Mouse (Mus musculus) neural tube, embryonic 12.5 days (tissue): ENCODE data around the gene Ccsap. TPM values are rescaled to one million over a fixed set of nuclear protein-coding genes. Genes with fewer than 3 reads are reported as not detected.

Experiments used
- ATAC-seq: fragments of 200-750 bp; cut with Nextera tagmentation; 2 replicates; pipeline ENCODE4 v1.8.0; 2017; ENCODE audit warnings: low read depth, mild to moderate bottlenecking, moderate TSS enrichment, moderate library complexity; ENCODE audit not compliant: low FRiP score
- H3K27ac ChIP-seq: fragments of 300-500 bp; sonication (generic); 2 replicates; pipeline ENCODE4 v1.5.1; 2016
- H3K27me3 ChIP-seq: fragments of 300-500 bp; sonication (generic); replicated peaks from 2 replicates; pipeline ENCODE4 v1.6.1; 2016; ENCODE audit warnings: mild to moderate bottlenecking
- H3K36me3 ChIP-seq: fragments of 300-500 bp; sonication (generic); 2 replicates; pipeline ENCODE4 v1.6.1; 2016; ENCODE audit warnings: mild to moderate bottlenecking
- H3K4me1 ChIP-seq: fragments of 300-500 bp; sonication (generic); 2 replicates; pipeline ENCODE4 v1.6.1; 2016
- H3K4me2 ChIP-seq: fragments of 300-500 bp; sonication (generic); replicated peaks from 2 replicates; pipeline ENCODE4 v1.6.1; 2016; ENCODE audit warnings: mild to moderate bottlenecking
- H3K4me3 ChIP-seq: fragments of 300-500 bp; sonication (generic); 2 replicates; pipeline ENCODE4 v1.5.1; 2016
- H3K9ac ChIP-seq: fragments of 300-500 bp; sonication (generic); 2 replicates; pipeline ENCODE4 v1.6.1; 2016; ENCODE audit warnings: mild to moderate bottlenecking
- H3K9me3 ChIP-seq: fragments of 300-500 bp; sonication (generic); 2 replicates; pipeline ENCODE4 v1.6.1; 2016; ENCODE audit warnings: mild to moderate bottlenecking
- WGBS: fragments of 180-500 bp; shearing (Covaris S2); methylation state at CpG from one replicate; pipeline ENCODE4 v1.1.7; 2016; 5-methylcytosine and 5-hydroxymethylcytosine counted together
- polyA plus RNA-seq: library from polyadenylated mRNA; unstranded; fragments of >200 nt; fragmentation: Nextera tagmentation; extraction: Ambion mirVana; gene quantifications from 2 replicates; pipeline ENCODE4 v1.2.1, GENCODE M21; 2016

The Ccsap gene
- polyA plus RNA-seq, 1 experiment from 2014 or later, result 8.5 TPM

DNA sequence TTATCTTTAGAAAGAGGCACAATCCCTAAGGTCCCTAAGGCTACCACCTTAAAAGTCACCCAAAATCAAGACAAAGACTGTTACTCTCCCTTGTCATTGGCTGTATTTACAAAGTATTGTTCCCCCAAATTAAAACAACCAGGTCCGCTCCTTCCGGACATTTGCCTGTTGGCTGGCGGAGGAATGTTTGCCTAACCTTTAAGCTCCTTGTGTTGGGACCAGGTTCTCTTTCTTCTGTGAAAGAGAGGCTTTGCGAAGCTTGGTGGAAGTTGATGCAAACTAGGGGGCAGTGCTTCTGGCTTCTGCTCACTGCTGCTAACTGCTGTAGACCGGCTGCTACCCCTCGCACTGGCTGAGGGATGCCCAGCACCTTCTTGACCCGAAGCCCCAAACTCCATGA lies 51.3 kb downstream of the Ccsap start:
- Histone ChIP-seq H3K4me2 (no peak overlapping the region), H3K27ac (no peak overlapping the region), H3K9me3 (no peaks in the 10 kb centered on the region), H3K27me3 (no peaks in the 10 kb centered on the region), H3K9ac (no peak overlapping the region), H3K4me3 (no peak overlapping the region), H3K36me3 (no peaks in the 10 kb centered on the region; the same call in 1 of the 2 replicates), H3K4me1 (peaks cover 23% of the 10 kb centered on the region)
- no peak for ATAC-seq
- WGBS, result 81% methylated on average over 7 of the region's 7 CpGs

DNA sequence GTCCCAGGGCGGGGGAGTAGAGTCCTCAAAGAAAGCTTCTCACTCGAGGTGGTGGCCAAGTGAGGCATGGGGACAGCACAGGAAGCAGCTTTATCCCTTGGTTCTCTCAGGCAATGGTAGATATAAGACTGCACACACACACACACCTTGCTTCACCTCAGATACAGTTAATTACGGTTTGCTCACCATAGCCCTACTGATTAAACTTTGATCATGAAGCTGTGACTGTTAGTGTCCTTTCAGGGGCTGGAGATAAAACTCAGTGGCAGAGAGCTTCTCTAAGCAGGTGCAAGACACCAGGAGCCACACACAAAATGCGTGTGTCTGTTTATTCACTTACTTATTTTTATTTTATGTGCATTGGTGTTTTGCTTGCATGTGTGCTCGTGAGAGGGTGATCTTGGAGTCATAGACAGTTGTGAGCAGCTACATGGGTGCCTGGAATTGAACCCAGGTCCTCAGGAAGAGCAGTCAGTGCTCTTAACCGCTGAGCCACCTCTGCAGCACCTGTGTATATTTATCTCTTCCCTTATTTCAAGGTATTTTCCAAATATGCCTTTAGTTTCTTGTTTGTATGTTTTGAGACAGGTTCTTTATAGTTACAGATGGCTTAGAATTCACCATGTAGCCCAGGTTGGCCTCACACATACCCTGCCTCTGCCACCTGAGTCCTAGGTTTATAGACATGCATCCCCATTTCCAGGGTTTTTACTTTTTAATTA lies 52.0 kb downstream of the Ccsap start:
- Histone ChIP-seq H3K4me2 (peak overlapping the region; percentile 79), H3K9me3 (no peaks in the 10 kb centered on the region), H3K9ac (peak overlapping the region; percentile 75; the same call in 1 of the 2 replicates), H3K36me3 (no peaks in the 10 kb centered on the region; the same call in 1 of the 2 replicates), H3K4me3 (no peak overlapping the region), H3K27ac (no peak overlapping the region), H3K4me1 (peaks cover 23% of the 10 kb centered on the region), H3K27me3 (no peaks in the 10 kb centered on the region)
- no peak for ATAC-seq
- 79% methylated on average over 6 of the region's 6 CpGs for WGBS

GRCm38 (mm10) chr8:123807024-123807431 lies 53.0 kb downstream of the Ccsap start:
- H3K9ac ChIP-seq, result peak overlapping the region; percentile 75
- 12% methylated on average over 14 of the region's 14 CpGs for WGBS

GRCm38 (mm10) chr8:123806374-123806935 lies 53.6 kb downstream of the Ccsap start:
- under 1% methylated on average over 12 of the region's 12 CpGs for WGBS
- H3K4me1 ChIP-seq, result peaks cover 23% of the 10 kb centered on the region
- no peaks in the 10 kb centered on the region for H3K27me3 ChIP-seq
- H3K4me3 ChIP-seq, result peak overlapping the region; percentile 76
- no peaks in the 10 kb centered on the region for H3K9me3 ChIP-seq
- no peaks in the 10 kb centered on the region; the same call in 1 of the 2 replicates for H3K36me3 ChIP-seq
- ATAC-seq, result no peak; the same call in 1 of the 2 replicates
- H3K27ac ChIP-seq, result peak overlapping the region; percentile 43; the same call in 1 of the 2 replicates
- peak overlapping the region; percentile 79 for H3K4me2 ChIP-seq
- H3K9ac ChIP-seq, result peak overlapping the region; percentile 75

More at GRCm38 (mm10) chr8:123807024-123807431, 53.0 kb downstream of the Ccsap start:
- Histone ChIP-seq H3K4me3 (peak overlapping the region; percentile 76), H3K4me1 (peaks cover 23% of the 10 kb centered on the region), H3K27me3 (no peaks in the 10 kb centered on the region), H3K9me3 (no peaks in the 10 kb centered on the region), H3K36me3 (no peaks in the 10 kb centered on the region; the same call in 1 of the 2 replicates), H3K4me2 (peak overlapping the region; percentile 79), H3K27ac (no peak overlapping the region)
- ATAC-seq, result peak; percentile 15; the same call in 1 of the 2 replicates

GRCm38 (mm10) chr8:123805718-123806373 lies 54.2 kb downstream of the Ccsap start, which contains the start of gene Rab4a:
Gene Rab4a (plus strand): TSS chr8:123805985.
- under 1% methylated on average over 47 of the region's 48 CpGs for WGBS
- no peaks in the 10 kb centered on the region for H3K27me3 ChIP-seq
- peak within 1 kb of the TSS; percentile 79 for H3K4me2 ChIP-seq
- H3K4me3 ChIP-seq, result peak within 1 kb of the TSS; percentile 76
- peaks cover 23% of the 10 kb centered on the region for H3K4me1 ChIP-seq
- H3K9ac ChIP-seq, result peak within 1 kb of the TSS; percentile 75
- ATAC-seq, result peak; percentile 87
- no peaks in the 10 kb centered on the region; the same call in 1 of the 2 replicates for H3K36me3 ChIP-seq
- peak within 1 kb of the TSS; percentile 43; the same call in 1 of the 2 replicates for H3K27ac ChIP-seq
- H3K9me3 ChIP-seq, result peaks cover 2% of the 10 kb centered on the region; the same call in 1 of the 2 replicates

GRCm38 (mm10) chr8:123805209-123805717 lies 54.7 kb downstream of the Ccsap start:
- Histone ChIP-seq H3K9me3 (peaks cover 3% of the 10 kb centered on the region; the same call in 1 of the 2 replicates), H3K27ac (no peak overlapping the region; the same call in 1 of the 2 replicates), H3K4me3 (peak overlapping the region; percentile 76), H3K36me3 (no peaks in the 10 kb centered on the region; the same call in 1 of the 2 replicates), H3K4me1 (peaks cover 23% of the 10 kb centered on the region), H3K27me3 (no peaks in the 10 kb centered on the region), H3K4me2 (peak overlapping the region; percentile 79), H3K9ac (peak overlapping the region; percentile 75)
- peak; percentile 38; the same call in 1 of the 2 replicates for ATAC-seq
- 16% methylated on average over 15 of the region's 15 CpGs for WGBS

DNA sequence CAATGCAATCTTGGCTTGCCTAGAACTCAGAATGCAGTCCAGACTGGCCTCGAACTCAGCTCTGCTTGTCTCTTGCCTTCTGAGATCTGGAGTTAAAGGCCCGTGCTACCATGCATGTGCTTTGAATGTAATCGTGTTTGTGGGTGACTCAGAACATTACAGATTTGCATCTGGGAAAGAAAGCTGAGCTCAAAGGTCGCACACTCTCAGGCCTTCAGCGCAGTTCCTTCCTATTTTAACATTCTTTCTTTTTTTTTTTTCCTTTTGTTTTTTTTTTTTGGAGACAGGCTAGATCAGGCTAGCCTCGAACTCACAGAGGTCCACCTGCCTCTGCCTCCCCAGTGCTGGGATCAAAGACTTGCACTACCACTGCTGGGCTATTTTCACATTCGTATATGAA lies 55.4 kb downstream of the Ccsap start:
- ATAC-seq, result no peak
- WGBS, result 86% methylated on average over 7 of the region's 7 CpGs
- H3K9ac ChIP-seq, result no peak overlapping the region

DNA sequence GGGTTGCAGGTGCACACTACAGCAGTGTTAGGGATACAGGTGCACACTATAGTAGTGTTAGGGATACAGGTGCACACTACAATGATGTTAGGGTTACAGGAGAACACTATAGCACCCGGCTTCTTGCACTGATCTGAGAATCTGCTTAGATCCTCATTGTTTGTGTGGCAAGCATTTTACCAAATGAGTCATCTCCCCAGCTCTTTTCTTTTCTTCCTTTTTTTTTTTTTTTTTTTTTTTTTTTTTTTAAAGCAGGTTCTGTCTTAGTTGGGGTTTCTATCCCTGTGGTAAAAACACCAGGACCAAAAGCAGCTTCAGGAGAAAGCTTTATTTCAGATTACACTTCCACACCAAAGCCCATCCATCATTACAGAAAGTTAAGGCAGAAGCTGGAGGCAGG lies 56.4 kb downstream of the Ccsap start:
- Histone ChIP-seq H3K27ac (no peak overlapping the region), H3K4me1 (peaks cover 23% of the 10 kb centered on the region), H3K4me2 (no peak overlapping the region), H3K9me3 (peaks cover 3% of the 10 kb centered on the region; the same call in 1 of the 2 replicates), H3K27me3 (no peaks in the 10 kb centered on the region), H3K9ac (no peak overlapping the region), H3K4me3 (no peak overlapping the region), H3K36me3 (no peaks in the 10 kb centered on the region)
- no peak for ATAC-seq
- 79% methylated on average over 1 of the region's 1 CpGs for WGBS

More for the DNA sequence above, 55.4 kb downstream of the Ccsap start:
- Histone ChIP-seq H3K36me3 (no peaks in the 10 kb centered on the region), H3K4me2 (no peak overlapping the region), H3K4me3 (no peak overlapping the region), H3K4me1 (peaks cover 23% of the 10 kb centered on the region), H3K27ac (no peak overlapping the region), H3K27me3 (no peaks in the 10 kb centered on the region), H3K9me3 (peaks cover 3% of the 10 kb centered on the region; the same call in 1 of the 2 replicates)

- 86% methylated on average over 2 of the region's 2 CpGs for WGBS
Measured at GRCm38 (mm10) chr8:123801538-123801937, 58.5 kb downstream of the Ccsap start.

GRCm38 (mm10) chr8:123800867-123801266 lies 59.1 kb downstream of the Ccsap start:
- Histone ChIP-seq H3K4me3 (no peak overlapping the region), H3K27me3 (no peaks in the 10 kb centered on the region), H3K9ac (no peak overlapping the region), H3K4me2 (no peak overlapping the region), H3K9me3 (peaks cover 3% of the 10 kb centered on the region; the same call in 1 of the 2 replicates), H3K36me3 (no peaks in the 10 kb centered on the region), H3K4me1 (peaks cover 6% of the 10 kb centered on the region), H3K27ac (no peak overlapping the region)
- 93% methylated on average over 7 of the region's 7 CpGs for WGBS
- ATAC-seq, result no peak

More at GRCm38 (mm10) chr8:123801538-123801937, 58.5 kb downstream of the Ccsap start:
- no peak overlapping the region for H3K9ac ChIP-seq
- H3K9me3 ChIP-seq, result peaks cover 3% of the 10 kb centered on the region; the same call in 1 of the 2 replicates
- no peak for ATAC-seq
- H3K4me2 ChIP-seq, result no peak overlapping the region
- H3K27me3 ChIP-seq, result no peaks in the 10 kb centered on the region
- no peak overlapping the region for H3K27ac ChIP-seq
- no peak overlapping the region for H3K4me3 ChIP-seq
- H3K4me1 ChIP-seq, result peaks cover 9% of the 10 kb centered on the region
- no peaks in the 10 kb centered on the region for H3K36me3 ChIP-seq

GRCm38 (mm10) chr8:123799885-123800284 lies 60.1 kb downstream of the Ccsap start:
- Histone ChIP-seq H3K27ac (no peak overlapping the region), H3K27me3 (no peaks in the 10 kb centered on the region), H3K4me3 (no peak overlapping the region), H3K9me3 (peaks cover 3% of the 10 kb centered on the region; the same call in 1 of the 2 replicates), H3K36me3 (no peaks in the 10 kb centered on the region), H3K4me1 (no peaks in the 10 kb centered on the region), H3K9ac (no peak overlapping the region), H3K4me2 (no peak overlapping the region)
- 67% methylated on average over 3 of the region's 3 CpGs for whole genome bisulfite sequencing
- no peak for ATAC-seq
